Mouse (Mus musculus): Measurements from ENCODE around the gene Suox. TPM values are rescaled to one million over a fixed set of nuclear protein-coding genes. Genes with fewer than 3 reads are reported as not detected.
"Not testable (repeated sequence)": the region's sequence is repeated elsewhere in the genome, so short reads cannot be mapped to it uniquely, and the experiment has no call there.

Gene Suox
- polyA plus RNA-seq, 1 experiment from 2014 or later: 10.1 TPM

DNA sequence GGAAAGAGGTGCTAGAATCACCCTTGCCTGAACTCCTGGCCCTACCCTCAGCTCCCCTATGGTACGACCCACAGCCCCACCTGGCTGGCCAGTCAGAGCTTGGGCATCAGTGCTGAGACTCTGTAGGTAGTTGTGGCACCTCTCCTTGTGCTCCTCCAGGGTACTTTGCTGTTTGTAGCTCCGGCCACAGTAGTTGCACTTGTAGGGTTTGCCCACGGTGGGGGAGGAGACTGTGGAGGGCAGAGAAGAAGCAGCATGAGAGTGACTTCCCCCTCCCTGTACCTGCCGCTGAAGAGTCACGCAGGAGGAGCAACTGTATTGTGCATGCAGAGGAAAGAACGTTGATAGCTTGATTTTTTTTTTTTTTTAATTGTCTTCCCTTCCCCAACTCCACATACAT, 37.3 kb downstream of the Suox start:
- H3K4me2 ChIP-seq (replicated peaks; ENCODE audit: low read depth, low read length): no peak overlapping the region
- 59% methylated on average over 6 of the region's 6 CpGs for WGBS
- peaks cover 5% of the 10 kb centered on the region; the same call in 1 of the 2 replicates for H3K36me3 ChIP-seq (ENCODE audit: control insufficient read depth, insufficient read depth, low read length)
- no peak overlapping the region for H3K9ac ChIP-seq (ENCODE audit: low read depth, low read length)
- no peak overlapping the region for H3K27ac ChIP-seq (ENCODE audit: low read depth, low read length)
- no peak overlapping the region for H3K4me3 ChIP-seq (ENCODE audit: low read length)
- no peaks in the 10 kb centered on the region for H3K9me3 ChIP-seq (ENCODE audit: control insufficient read depth, low read length)
- H3K4me1 ChIP-seq (ENCODE audit: control insufficient read depth, insufficient read depth, low read length): 0 out of 2 replicates have a peak, but pooled peaks cover 3% of the 10 kb centered on the region
- no peak for ATAC-seq (ENCODE audit: low FRiP score, low TSS enrichment)
- H3K27me3 ChIP-seq (ENCODE audit: control insufficient read depth, insufficient read depth, low read length): no peaks in the 10 kb centered on the region

DNA sequence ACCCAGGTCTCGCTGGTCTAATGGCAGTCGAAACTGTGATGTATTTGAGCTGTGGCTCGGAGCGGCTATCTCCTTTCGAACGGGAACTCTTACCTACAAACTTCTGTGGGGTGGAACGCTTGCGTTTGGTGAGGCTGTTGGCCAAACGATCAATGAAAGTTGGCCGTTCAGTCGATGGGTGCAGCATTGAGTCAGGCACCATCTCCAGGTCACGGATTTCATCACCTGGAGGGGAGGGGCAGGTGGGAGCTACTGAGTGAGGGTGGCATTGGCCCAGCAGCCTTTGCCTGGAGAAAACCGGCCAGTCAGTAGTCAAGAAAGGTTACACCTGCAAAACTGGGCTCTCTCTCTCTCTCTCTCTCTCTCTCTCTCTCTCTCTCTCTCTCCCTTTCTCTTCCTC, 38.2 kb downstream of the Suox start:
- H3K4me3 ChIP-seq (ENCODE audit: low read length): no peak overlapping the region
- no peak overlapping the region for H3K27ac ChIP-seq (ENCODE audit: low read depth, low read length)
- ATAC-seq (ENCODE audit: low FRiP score, low TSS enrichment): no peak
- H3K4me2 ChIP-seq (replicated peaks; ENCODE audit: low read depth, low read length): no peak overlapping the region
- WGBS: 94% methylated on average over 13 of the region's 13 CpGs
- H3K4me1 ChIP-seq (ENCODE audit: control insufficient read depth, insufficient read depth, low read length): 0 out of 2 replicates have a peak, but pooled peaks cover 3% of the 10 kb centered on the region
- H3K36me3 ChIP-seq (ENCODE audit: control insufficient read depth, insufficient read depth, low read length): peaks cover 5% of the 10 kb centered on the region; the same call in 1 of the 2 replicates
- H3K9ac ChIP-seq (ENCODE audit: low read depth, low read length): no peak overlapping the region
- H3K27me3 ChIP-seq (ENCODE audit: control insufficient read depth, insufficient read depth, low read length): no peaks in the 10 kb centered on the region
- H3K9me3 ChIP-seq (ENCODE audit: control insufficient read depth, low read length): no peaks in the 10 kb centered on the region

DNA sequence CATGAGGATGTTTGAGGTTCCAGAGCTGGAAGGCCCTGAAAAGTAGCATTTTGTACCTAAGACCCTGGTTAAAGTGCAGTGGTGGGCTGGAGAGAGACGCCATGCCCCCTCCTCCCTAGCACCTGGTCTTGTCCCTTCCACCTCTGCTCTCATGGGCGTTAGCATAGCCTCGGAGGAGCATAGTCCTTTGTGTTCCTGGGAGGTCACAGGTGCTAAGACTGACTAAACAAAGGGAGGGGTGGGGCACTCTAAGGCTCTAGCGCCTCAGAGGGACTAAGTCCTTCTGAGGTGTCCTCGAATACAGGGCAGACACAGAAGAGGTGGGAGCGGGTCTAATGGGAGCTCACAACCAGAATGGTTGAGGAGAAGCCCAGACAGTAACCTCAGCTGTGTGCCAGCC, 42.3 kb downstream of the Suox start:
- peaks cover 3% of the 10 kb centered on the region; the same call in 1 of the 2 replicates for H3K36me3 ChIP-seq (ENCODE audit: control insufficient read depth, insufficient read depth, low read length)
- H3K4me1 ChIP-seq (ENCODE audit: control insufficient read depth, insufficient read depth, low read length): no peaks in the 10 kb centered on the region
- no peak overlapping the region for H3K4me3 ChIP-seq (ENCODE audit: low read length)
- no peaks in the 10 kb centered on the region for H3K9me3 ChIP-seq (ENCODE audit: control insufficient read depth, low read length)
- no peaks in the 10 kb centered on the region for H3K27me3 ChIP-seq (ENCODE audit: control insufficient read depth, insufficient read depth, low read length)
- no peak overlapping the region for H3K4me2 ChIP-seq (replicated peaks; ENCODE audit: low read depth, low read length)
- WGBS: 35% methylated on average over 6 of the region's 6 CpGs
- no peak overlapping the region for H3K9ac ChIP-seq (ENCODE audit: low read depth, low read length)
- ATAC-seq (ENCODE audit: low FRiP score, low TSS enrichment): no peak
- no peak overlapping the region for H3K27ac ChIP-seq (ENCODE audit: low read depth, low read length)

DNA sequence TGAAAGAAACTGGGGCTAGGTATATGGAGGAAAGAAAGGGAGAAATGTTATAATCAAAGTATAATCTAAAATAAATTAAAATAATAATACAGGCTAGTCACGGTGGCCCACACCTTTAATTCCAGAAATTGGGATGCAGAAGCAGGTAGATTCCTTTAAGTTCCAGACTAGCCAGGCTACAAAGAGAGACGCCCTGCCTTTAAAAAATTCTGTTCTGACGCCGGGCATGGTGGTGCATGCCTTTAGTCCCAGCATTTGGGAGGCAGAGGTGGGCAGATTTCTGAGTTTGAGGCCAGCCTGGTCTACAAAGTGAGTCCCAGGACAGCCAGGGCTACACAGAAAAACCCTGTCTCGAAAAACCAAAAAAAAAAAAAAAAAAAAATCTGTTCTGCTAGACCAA, 43.6 kb downstream of the Suox start:
- H3K27me3 ChIP-seq (ENCODE audit: control insufficient read depth, insufficient read depth, low read length); H3K9ac ChIP-seq (ENCODE audit: low read depth, low read length); H3K27ac ChIP-seq (ENCODE audit: low read depth, low read length); H3K4me1 ChIP-seq (ENCODE audit: control insufficient read depth, insufficient read depth, low read length); H3K4me3 ChIP-seq (ENCODE audit: low read length); H3K4me2 ChIP-seq (replicated peaks; ENCODE audit: low read depth, low read length); H3K9me3 ChIP-seq (ENCODE audit: control insufficient read depth, low read length); ATAC-seq (ENCODE audit: low FRiP score, low TSS enrichment); H3K36me3 ChIP-seq (ENCODE audit: control insufficient read depth, insufficient read depth, low read length): not testable (repeated sequence)
- WGBS: 84% methylated on average over 5 of the region's 5 CpGs

GRCm38 (mm10) chr10:128629746-128630145, 44.1 kb downstream of the Suox start:
- Histone ChIP-seq H3K4me1 (ENCODE audit: control insufficient read depth, insufficient read depth, low read length) (no peaks in the 10 kb centered on the region; the same call in 1 of the 2 replicates), H3K4me2 (replicated peaks; ENCODE audit: low read depth, low read length) (no peak overlapping the region), H3K9me3 (ENCODE audit: control insufficient read depth, low read length) (no peaks in the 10 kb centered on the region), H3K4me3 (ENCODE audit: low read length) (no peak overlapping the region), H3K36me3 (ENCODE audit: control insufficient read depth, insufficient read depth, low read length) (peaks cover 8% of the 10 kb centered on the region), H3K9ac (ENCODE audit: low read depth, low read length) (no peak overlapping the region), H3K27ac (ENCODE audit: low read depth, low read length) (no peak overlapping the region), H3K27me3 (ENCODE audit: control insufficient read depth, insufficient read depth, low read length) (no peaks in the 10 kb centered on the region)
- no peak for ATAC-seq (ENCODE audit: low FRiP score, low TSS enrichment)
- 87% methylated on average over 2 of the region's 2 CpGs for WGBS

DNA sequence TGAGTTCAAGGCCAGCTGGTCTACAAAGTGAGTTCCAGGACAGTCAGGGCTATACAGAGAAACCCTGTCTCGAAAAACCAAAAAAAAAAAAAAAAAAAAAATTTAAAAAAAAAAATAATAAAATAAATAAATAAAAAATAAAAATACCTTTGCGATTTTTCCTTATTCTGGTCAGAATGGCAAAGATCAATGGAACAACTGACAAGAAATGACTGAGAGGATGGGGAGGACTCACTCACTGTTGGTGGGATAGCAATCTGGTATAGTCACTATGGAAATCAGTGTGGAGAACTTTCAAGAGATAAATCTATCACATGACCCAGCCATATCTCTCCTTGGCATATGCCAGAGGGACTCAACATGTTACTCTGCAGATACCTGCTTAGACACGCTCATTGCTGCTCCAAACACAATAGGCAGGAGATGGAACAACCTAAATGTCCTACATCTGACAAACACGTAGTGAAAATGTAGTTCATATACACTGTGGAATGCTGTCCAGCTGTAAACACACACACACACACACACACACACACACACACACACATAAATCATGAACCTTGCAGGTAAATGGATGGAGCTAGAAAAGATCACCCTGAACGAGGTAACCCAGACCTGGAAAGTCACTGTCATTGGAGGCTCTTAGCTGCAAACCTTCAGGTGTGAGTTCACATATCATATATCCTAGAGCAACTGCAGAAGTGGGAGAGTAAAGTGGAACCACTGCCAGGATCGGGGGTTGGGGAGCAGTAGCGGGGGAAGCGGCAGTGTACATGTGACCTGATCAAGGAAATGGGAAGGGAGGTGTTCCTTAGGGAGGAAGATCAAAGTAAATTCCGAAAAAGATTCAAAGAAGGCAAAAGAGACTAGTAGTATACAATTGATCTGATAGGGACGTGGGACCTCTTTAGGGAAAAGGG, 46.2 kb downstream of the Suox start:
- H3K4me1 ChIP-seq (ENCODE audit: control insufficient read depth, insufficient read depth, low read length): no peaks in the 10 kb centered on the region; the same call in 1 of the 2 replicates
- H3K4me3 ChIP-seq (ENCODE audit: low read length): no peak overlapping the region
- WGBS: 81% methylated on average over 10 of the region's 10 CpGs
- H3K9ac ChIP-seq (ENCODE audit: low read depth, low read length): no peak overlapping the region
- no peak overlapping the region for H3K27ac ChIP-seq (ENCODE audit: low read depth, low read length)
- no peak for ATAC-seq (ENCODE audit: low FRiP score, low TSS enrichment)
- H3K9me3 ChIP-seq (ENCODE audit: control insufficient read depth, low read length): no peaks in the 10 kb centered on the region
- H3K4me2 ChIP-seq (replicated peaks; ENCODE audit: low read depth, low read length): no peak overlapping the region
- peaks cover 24% of the 10 kb centered on the region for H3K36me3 ChIP-seq (ENCODE audit: control insufficient read depth, insufficient read depth, low read length)
- no peaks in the 10 kb centered on the region for H3K27me3 ChIP-seq (ENCODE audit: control insufficient read depth, insufficient read depth, low read length)

DNA sequence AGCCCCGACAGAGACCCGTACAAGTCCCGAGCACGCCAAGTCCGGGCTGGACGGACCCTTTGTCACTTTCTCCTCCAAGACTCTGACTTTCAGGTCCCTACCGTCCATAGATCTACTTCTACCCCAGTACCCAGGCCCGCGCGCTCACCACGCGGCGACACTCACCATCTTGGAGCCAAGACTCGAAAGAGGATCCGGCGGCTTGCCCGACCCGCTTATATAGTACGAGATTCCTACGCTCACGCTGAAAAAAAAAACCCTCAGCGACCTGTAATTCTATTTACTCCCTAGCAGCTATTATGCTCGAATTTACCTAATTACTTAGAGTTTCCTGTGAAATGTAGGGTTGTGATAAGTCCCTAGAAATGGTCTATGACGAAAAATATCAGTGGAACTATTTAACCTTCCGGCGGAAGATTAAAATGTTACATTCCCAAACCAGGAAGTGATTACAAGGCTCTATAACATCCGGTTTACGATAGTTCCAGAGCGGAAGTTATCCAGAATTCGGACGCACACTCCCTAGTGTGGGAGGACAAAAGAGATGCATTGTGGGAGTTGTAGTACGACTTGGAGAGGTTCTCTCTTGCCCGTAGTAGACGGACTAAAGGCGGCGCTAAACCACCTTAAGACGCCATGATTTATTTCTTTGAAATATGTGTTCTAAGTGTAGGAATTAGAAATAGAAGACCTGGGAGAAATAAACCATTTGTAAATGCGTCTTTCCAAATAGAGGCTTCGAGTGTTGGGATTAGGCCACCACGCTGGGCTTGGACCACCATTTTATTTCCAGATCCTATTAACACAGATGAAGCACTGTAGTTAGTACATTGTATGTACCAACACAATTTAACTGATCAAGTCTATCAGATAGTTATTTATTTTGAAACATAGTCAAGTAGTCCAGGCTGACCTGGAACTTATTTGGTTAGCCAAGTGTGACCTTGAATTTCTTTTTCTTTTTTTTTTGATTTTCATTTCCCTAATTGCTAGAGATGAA, 47.3 kb downstream of the Suox start, which contains the start of gene Rps26:
Gene Rps26, minus strand, starts transcription at position 437 of the 1,000 bp plus-strand sequence.
- ATAC-seq (ENCODE audit: low FRiP score, low TSS enrichment): peak; percentile 97
- Histone ChIP-seq H3K27me3 (ENCODE audit: control insufficient read depth, insufficient read depth, low read length) (no peaks in the 10 kb centered on the region), H3K9me3 (ENCODE audit: control insufficient read depth, low read length) (no peaks in the 10 kb centered on the region), H3K4me3 (ENCODE audit: low read length) (peak within 1 kb of the TSS; percentile 65), H3K4me1 (ENCODE audit: control insufficient read depth, insufficient read depth, low read length) (no peaks in the 10 kb centered on the region; the same call in 1 of the 2 replicates), H3K36me3 (ENCODE audit: control insufficient read depth, insufficient read depth, low read length) (peaks cover 24% of the 10 kb centered on the region), H3K9ac (ENCODE audit: low read depth, low read length) (peak within 1 kb of the TSS; percentile 81), H3K27ac (ENCODE audit: low read depth, low read length) (peak within 1 kb of the TSS; percentile 69), H3K4me2 (replicated peaks; ENCODE audit: low read depth, low read length) (peak within 1 kb of the TSS; percentile 88)
- 1% methylated on average over 40 of the region's 40 CpGs for WGBS

- Histone ChIP-seq H3K27me3 (ENCODE audit: control insufficient read depth, insufficient read depth, low read length) (no peaks in the 10 kb centered on the region), H3K27ac (ENCODE audit: low read depth, low read length) (peak overlapping the region; percentile 69; the same call in 1 of the 2 replicates), H3K36me3 (ENCODE audit: control insufficient read depth, insufficient read depth, low read length) (peaks cover 24% of the 10 kb centered on the region), H3K4me3 (ENCODE audit: low read length) (peak overlapping the region; percentile 65), H3K9ac (ENCODE audit: low read depth, low read length) (peak overlapping the region; percentile 81), H3K4me2 (replicated peaks; ENCODE audit: low read depth, low read length) (peak overlapping the region; percentile 88), H3K9me3 (ENCODE audit: control insufficient read depth, low read length) (no peaks in the 10 kb centered on the region), H3K4me1 (ENCODE audit: control insufficient read depth, insufficient read depth, low read length) (no peaks in the 10 kb centered on the region; the same call in 1 of the 2 replicates)
- ATAC-seq (ENCODE audit: low FRiP score, low TSS enrichment): no peak
- 51% methylated on average over 7 of the region's 7 CpGs for WGBS
Observed at GRCm38 (mm10) chr10:128625287-128625894, 48.5 kb downstream of the Suox start.
